Mouse (Mus musculus): ENCODE results near the gene Zfand4.
A peak's percentile ranks its signal among the peaks of the same experiment; 100 is the strongest.
"Not testable (repeated sequence)": the region's sequence is repeated elsewhere in the genome, so short reads cannot be mapped to it uniquely, and the experiment has no call there.

Gene Zfand4

GRCm38 (mm10) chr6:116264018-116264651, at the start of gene Zfand4:
Zfand4 (plus strand) TSS chr6:116264222.
- DNase-seq: peak; percentile 92

- DNase-seq: peak; percentile 11
Observed at GRCm38 (mm10) chr6:116227767-116228166, 36.3 kb upstream of the Zfand4 start.

- peak; percentile 77 for DNase-seq
Observed at GRCm38 (mm10) chr6:116228785-116229525, 35.1 kb upstream of the Zfand4 start.

- DNase-seq: not testable (repeated sequence)
Observed at GRCm38 (mm10) chr6:116234821-116235220, 29.2 kb upstream of the Zfand4 start.

GRCm38 (mm10) chr6:116235336-116235735, 28.7 kb upstream of the Zfand4 start:
- DNase-seq: no peak

- no peak for DNase-seq
Observed at GRCm38 (mm10) chr6:116238083-116238482, 25.9 kb upstream of the Zfand4 start.

- DNase-seq: no peak
Observed at GRCm38 (mm10) chr6:116240371-116240770, 23.7 kb upstream of the Zfand4 start.

GRCm38 (mm10) chr6:116259649-116260048, 4.4 kb upstream of the Zfand4 start:
- DNase-seq: no peak

GRCm38 (mm10) chr6:116260481-116260880, 3.5 kb upstream of the Zfand4 start:
- DNase-seq: no peak

GRCm38 (mm10) chr6:116262824-116263223, 1.2 kb upstream of the Zfand4 start:
- no peak for DNase-seq

GRCm38 (mm10) chr6:116264836-116265235, 814 bp downstream of the Zfand4 start:
- DNase-seq: no peak

- DNase-seq: no peak
Observed at GRCm38 (mm10) chr6:116265603-116266002, 1.6 kb downstream of the Zfand4 start.

- DNase-seq: no peak
Observed at GRCm38 (mm10) chr6:116266273-116267109, 2.5 kb downstream of the Zfand4 start.

GRCm38 (mm10) chr6:116267110-116267423, 3.0 kb downstream of the Zfand4 start:
- DNase-seq: no peak

GRCm38 (mm10) chr6:116275695-116276094, 11.7 kb downstream of the Zfand4 start:
- DNase-seq: no peak

GRCm38 (mm10) chr6:116278679-116279317, 14.8 kb downstream of the Zfand4 start:
- DNase-seq: no peak

- no peak for DNase-seq
Observed at GRCm38 (mm10) chr6:116281014-116281413, 17.0 kb downstream of the Zfand4 start.

- no peak for DNase-seq
Observed at GRCm38 (mm10) chr6:116282546-116282945, 18.5 kb downstream of the Zfand4 start.

- no peak for DNase-seq
Observed at GRCm38 (mm10) chr6:116283280-116283679, 19.3 kb downstream of the Zfand4 start.

- DNase-seq: no peak
Observed at GRCm38 (mm10) chr6:116286321-116286720, 22.3 kb downstream of the Zfand4 start.

- DNase-seq: no peak
Observed at GRCm38 (mm10) chr6:116286870-116287575, 23.0 kb downstream of the Zfand4 start.

- no peak for DNase-seq
Observed at GRCm38 (mm10) chr6:116311411-116311810, 47.4 kb downstream of the Zfand4 start.

- DNase-seq: no peak
Observed at GRCm38 (mm10) chr6:116319259-116319658, 55.2 kb downstream of the Zfand4 start.
